Mouse (Mus musculus) liver, embryonic 12.5 days (tissue): Measurements from ENCODE around the gene Cyb561a3. TPM values are rescaled to one million over a fixed set of nuclear protein-coding genes. Genes with fewer than 3 reads are reported as not detected.
A peak's percentile ranks its signal among the peaks of the same experiment; 100 is the strongest.

Source experiments
- ATAC-seq: fragments of 200-750 bp; cut with Nextera tagmentation; 2 replicates; pipeline ENCODE4 v1.8.0; 2017; ENCODE audit warnings: moderate number of reproducible peaks, mild to moderate bottlenecking, moderate library complexity
- H3K27ac ChIP-seq: fragments of 300-500 bp; sonication (generic); 2 replicates; pipeline ENCODE4 v1.5.1; 2016; ENCODE audit warnings: mild to moderate bottlenecking
- H3K27me3 ChIP-seq: fragments of 300-500 bp; sonication (generic); replicated peaks from 2 replicates; pipeline ENCODE4 v1.6.1; 2016; ENCODE audit warnings: mild to moderate bottlenecking, moderate library complexity
- H3K36me3 ChIP-seq: fragments of 300-500 bp; sonication (generic); 2 replicates; pipeline ENCODE4 v1.6.1; 2016; ENCODE audit warnings: mild to moderate bottlenecking, moderate library complexity
- H3K4me1 ChIP-seq: fragments of 300-500 bp; sonication (generic); 2 replicates; pipeline ENCODE4 v1.6.1; 2016
- H3K4me2 ChIP-seq: fragments of 300-500 bp; sonication (generic); 2 replicates; pipeline ENCODE4 v1.6.1; 2016; ENCODE audit warnings: mild to moderate bottlenecking, moderate library complexity
- H3K4me3 ChIP-seq: fragments of 300-500 bp; sonication (generic); 2 replicates; pipeline ENCODE4 v1.5.1; 2016; ENCODE audit warnings: mild to moderate bottlenecking, moderate library complexity
- H3K9ac ChIP-seq: fragments of 300-500 bp; sonication (generic); 2 replicates; pipeline ENCODE4 v1.6.1; 2016; ENCODE audit warnings: mild to moderate bottlenecking, moderate library complexity
- H3K9me3 ChIP-seq: fragments of 300-500 bp; sonication (generic); replicated peaks from 2 replicates; pipeline ENCODE4 v1.6.1; 2016; ENCODE audit warnings: mild to moderate bottlenecking, moderate library complexity
- WGBS: fragments of 180-500 bp; shearing (Covaris S2); methylation state at CpG from one replicate; pipeline ENCODE4 v1.1.7; 2016; ENCODE audit not compliant: insufficient replicate concordance; 5-methylcytosine and 5-hydroxymethylcytosine counted together
- polyA plus RNA-seq: library from polyadenylated mRNA; unstranded; fragments of >200 nt; fragmentation: Nextera tagmentation; extraction: Ambion mirVana; gene quantifications from 2 replicates; pipeline ENCODE4 v1.2.1, GENCODE M21; 2016

The Cyb561a3 gene
- polyA plus RNA-seq, 1 experiment from 2014 or later = 12.8 TPM

GRCm38 (mm10) chr19:10599648-10600047 lies 22.7 kb downstream of the Cyb561a3 start:
- Histone ChIP-seq H3K9me3 (no peaks in the 10 kb centered on the region), H3K9ac (no peak overlapping the region), H3K27ac (no peak overlapping the region), H3K4me1 (peaks cover 26% of the 10 kb centered on the region), H3K27me3 (no peaks in the 10 kb centered on the region), H3K36me3 (peaks cover 42% of the 10 kb centered on the region), H3K4me2 (no peak overlapping the region), H3K4me3 (no peak overlapping the region)
- ATAC-seq = no peak
- WGBS = 82% methylated on average over 2 of the region's 2 CpGs

GRCm38 (mm10) chr19:10602247-10602769 lies 25.3 kb downstream of the Cyb561a3 start:
- Histone ChIP-seq H3K36me3 (peaks cover 24% of the 10 kb centered on the region), H3K27me3 (no peaks in the 10 kb centered on the region), H3K4me2 (peak overlapping the region; percentile 54), H3K9me3 (no peaks in the 10 kb centered on the region), H3K4me3 (peak overlapping the region; percentile 12; the same call in 1 of the 2 replicates), H3K27ac (peak overlapping the region; percentile 85), H3K4me1 (peaks cover 40% of the 10 kb centered on the region), H3K9ac (peak overlapping the region; percentile 47; the same call in 1 of the 2 replicates)
- ATAC-seq = no peak
- 32% methylated on average over 6 of the region's 6 CpGs for WGBS

GRCm38 (mm10) chr19:10602787-10603186 lies 25.8 kb downstream of the Cyb561a3 start:
- Histone ChIP-seq H3K9me3 (no peaks in the 10 kb centered on the region), H3K27ac (peak overlapping the region; percentile 85), H3K9ac (peak overlapping the region; percentile 47), H3K27me3 (no peaks in the 10 kb centered on the region), H3K4me1 (peaks cover 44% of the 10 kb centered on the region), H3K4me3 (peak overlapping the region; percentile 12; the same call in 1 of the 2 replicates), H3K36me3 (peaks cover 28% of the 10 kb centered on the region), H3K4me2 (peak overlapping the region; percentile 54)
- 3% methylated on average over 9 of the region's 9 CpGs for WGBS
- ATAC-seq = no peak

GRCm38 (mm10) chr19:10603660-10604523 lies 26.9 kb downstream of the Cyb561a3 start:
- peak overlapping the region; percentile 76 for H3K4me2 ChIP-seq
- ATAC-seq = no peak
- peak overlapping the region; percentile 94 for H3K9ac ChIP-seq
- H3K27ac ChIP-seq = peak overlapping the region; percentile 85
- H3K36me3 ChIP-seq = peaks cover 39% of the 10 kb centered on the region
- 70% methylated on average over 18 of the region's 18 CpGs for WGBS
- H3K4me3 ChIP-seq = no peak overlapping the region
- H3K9me3 ChIP-seq = no peaks in the 10 kb centered on the region
- peaks cover 50% of the 10 kb centered on the region for H3K4me1 ChIP-seq
- no peaks in the 10 kb centered on the region for H3K27me3 ChIP-seq

- peak overlapping the region; percentile 76 for H3K4me2 ChIP-seq
- peak overlapping the region; percentile 82 for H3K4me3 ChIP-seq
- H3K4me1 ChIP-seq = peaks cover 50% of the 10 kb centered on the region
- H3K9ac ChIP-seq = peak overlapping the region; percentile 94
- H3K27me3 ChIP-seq = no peaks in the 10 kb centered on the region
- WGBS = 56% methylated on average over 3 of the region's 3 CpGs
- ATAC-seq = no peak
- peaks cover 40% of the 10 kb centered on the region for H3K36me3 ChIP-seq
- no peaks in the 10 kb centered on the region for H3K9me3 ChIP-seq
- H3K27ac ChIP-seq = peak overlapping the region; percentile 85
Measured at GRCm38 (mm10) chr19:10604534-10604933, 27.6 kb downstream of the Cyb561a3 start.

GRCm38 (mm10) chr19:10605293-10605900 lies 28.4 kb downstream of the Cyb561a3 start, which contains the start of the genes Ddb1 and Tkfc:
Gene Ddb1, plus strand, starts transcription at chr19:10605327.
Gene Tkfc, minus strand, starts transcription at chr19:10605654.
- Histone ChIP-seq H3K9me3 (no peaks in the 10 kb centered on the region), H3K27ac (peak within 1 kb of the TSS; percentile 92), H3K36me3 (peaks cover 40% of the 10 kb centered on the region), H3K27me3 (no peaks in the 10 kb centered on the region), H3K4me2 (peak within 1 kb of the TSS; percentile 76), H3K4me1 (peaks cover 50% of the 10 kb centered on the region), H3K9ac (peak within 1 kb of the TSS; percentile 94), H3K4me3 (peak within 1 kb of the TSS; percentile 82)
- WGBS = under 1% methylated on average over 49 of the region's 49 CpGs
- peak; percentile 97 for ATAC-seq

GRCm38 (mm10) chr19:10605901-10606622 lies 29.1 kb downstream of the Cyb561a3 start:
- H3K4me1 ChIP-seq = peaks cover 50% of the 10 kb centered on the region
- ATAC-seq = peak; percentile 38
- peaks cover 44% of the 10 kb centered on the region for H3K36me3 ChIP-seq
- peak overlapping the region; percentile 94 for H3K9ac ChIP-seq
- 4% methylated on average over 20 of the region's 20 CpGs for WGBS
- H3K4me3 ChIP-seq = peak overlapping the region; percentile 82
- no peaks in the 10 kb centered on the region for H3K27me3 ChIP-seq
- no peaks in the 10 kb centered on the region for H3K9me3 ChIP-seq
- peak overlapping the region; percentile 92 for H3K27ac ChIP-seq
- H3K4me2 ChIP-seq = peak overlapping the region; percentile 76

- Histone ChIP-seq H3K4me3 (no peak overlapping the region), H3K4me1 (peaks cover 33% of the 10 kb centered on the region), H3K27ac (no peak overlapping the region), H3K36me3 (peaks cover 70% of the 10 kb centered on the region), H3K27me3 (no peaks in the 10 kb centered on the region), H3K4me2 (no peak overlapping the region), H3K9me3 (no peaks in the 10 kb centered on the region), H3K9ac (no peak overlapping the region)
- 92% methylated on average over 5 of the region's 5 CpGs for WGBS
- ATAC-seq = no peak
Measured at GRCm38 (mm10) chr19:10608573-10609240, 31.7 kb downstream of the Cyb561a3 start.

- Histone ChIP-seq H3K4me3 (peak within 1 kb of the TSS; percentile 67), H3K27ac (peak within 1 kb of the TSS; percentile 81), H3K36me3 (peaks cover 31% of the 10 kb centered on the region), H3K9ac (peak within 1 kb of the TSS; percentile 86), H3K4me1 (peaks cover 56% of the 10 kb centered on the region), H3K4me2 (peak within 1 kb of the TSS; percentile 99), H3K27me3 (no peaks in the 10 kb centered on the region), H3K9me3 (no peaks in the 10 kb centered on the region)
- WGBS = 3% methylated on average over 32 of the region's 32 CpGs
- ATAC-seq = peak; percentile 88
Measured at GRCm38 (mm10) chr19:10634106-10634871, 57.3 kb downstream of the Cyb561a3 start, which contains the start of gene Vwce. Gene Vwce, plus strand, starts transcription at chr19:10634213.

- peaks cover 62% of the 10 kb centered on the region for H3K4me1 ChIP-seq
- H3K4me2 ChIP-seq = peak overlapping the region; percentile 99
- H3K9me3 ChIP-seq = no peaks in the 10 kb centered on the region
- H3K27ac ChIP-seq = peak overlapping the region; percentile 81
- peak overlapping the region; percentile 86 for H3K9ac ChIP-seq
- peak overlapping the region; percentile 67 for H3K4me3 ChIP-seq
- no peaks in the 10 kb centered on the region for H3K27me3 ChIP-seq
- peaks cover 25% of the 10 kb centered on the region for H3K36me3 ChIP-seq
- ATAC-seq = peak; percentile 88
- 3% methylated on average over 21 of the region's 21 CpGs for WGBS
Measured at GRCm38 (mm10) chr19:10634872-10635318, 57.9 kb downstream of the Cyb561a3 start.
